Mouse (Mus musculus): ENCODE measurements around the gene Ankle2. TPM values are rescaled to one million over a fixed set of nuclear protein-coding genes. Genes with fewer than 3 reads are reported as not detected.
A peak's percentile ranks its signal among the peaks of the same experiment; 100 is the strongest.

The Ankle2 gene
- total and polyA plus RNA-seq, 3 experiments = 33.2 to 35.7 (median 35.3) TPM

DNA sequence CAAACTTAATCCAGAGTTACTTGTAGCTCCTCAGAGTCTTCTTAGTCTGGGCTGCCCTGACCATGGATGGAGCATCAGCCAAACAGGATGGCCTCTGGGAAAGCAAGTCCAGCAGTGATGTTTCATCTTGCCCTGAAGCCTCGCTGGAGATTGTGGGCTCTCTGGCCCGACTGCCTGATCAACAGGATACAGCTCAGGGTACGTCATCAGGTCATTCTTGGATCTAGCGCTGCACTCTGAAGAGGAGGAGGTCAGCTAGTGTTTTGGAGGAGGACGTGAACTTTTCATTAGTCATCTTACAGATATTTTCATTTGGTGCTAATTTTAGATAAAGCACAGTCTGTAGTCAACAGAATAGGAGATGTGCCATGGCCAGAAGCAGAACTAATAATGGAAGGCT lies 49.1 kb upstream of the Ankle2 start:
- Histone ChIP-seq H3K4me1 (ENCODE audit: control insufficient read depth in 1 of 2, insufficient read depth in 2 of 2) (peaks cover 0 to 12% of the 10 kb centered on the region in 2 experiments; a peak in 2 of 4 replicates), H3K9ac (ENCODE audit: insufficient read depth, low read depth) (no peak overlapping the region), H3K27me3 (replicated peaks) (no peaks in the 10 kb centered on the region), H3K9me3 (replicated peaks; ENCODE audit: low read length) (no peaks in the 10 kb centered on the region), H3K27ac (ENCODE audit: insufficient read depth, low read depth) (no peak overlapping the region), H3K4me3 (replicated peaks in 1 of 3; ENCODE audit: low read depth in 2 of 3, low read length in 2 of 3, poor library complexity in 1 of 3) (no peak overlapping the region), H3K79me2 (replicated peaks; ENCODE audit: control insufficient read depth, extremely low read depth, insufficient read depth, poor library complexity, severe bottlenecking) (peaks cover 10% of the 10 kb centered on the region; the same call in 1 of the 2 replicates), H3K4me2 (ENCODE audit: insufficient read depth, low read depth, poor library complexity, severe bottlenecking) (no peak overlapping the region), H3K36me3 (replicated peaks in 1 of 2; ENCODE audit: control insufficient read depth in 1 of 2, insufficient read depth in 1 of 2, low read length in 1 of 2) (peaks cover 23 to 54% of the 10 kb centered on the region in 2 experiments)
- TF ChIP-seq MAZ (IDR thresholded peaks at IDR 0.05; ENCODE audit: low read depth, low read length) (no peak), E2F4 (IDR thresholded peaks at IDR 0.05; ENCODE audit: insufficient replicate concordance, low read depth, low read length) (no peak), ETS1 (conservative IDR thresholded peaks at IDR 0.05; ENCODE audit: low read depth, low read length) (no peak), MYC (IDR thresholded peaks at IDR 0.05; ENCODE audit: low read depth, low read length) (no peak), ZC3H11A (IDR thresholded peaks at IDR 0.05; ENCODE audit: low read depth, low read length) (no peak), BHLHE40 (IDR thresholded peaks at IDR 0.05; ENCODE audit: low read depth, low read length) (no peak), EP300 (IDR thresholded peaks at IDR 0.05; ENCODE audit: low read length) (no peak), POLR2A (IDR thresholded peaks at IDR 0.05; ENCODE audit: low read depth, low read length) (no peak), USF2 (conservative IDR thresholded peaks at IDR 0.05; ENCODE audit: low read depth, low read length) (no peak), ZNF384 (IDR thresholded peaks at IDR 0.05; ENCODE audit: low read depth, low read length) (no peak), ELF1 (IDR thresholded peaks at IDR 0.05; ENCODE audit: low read depth, low read length) (no peak)
- dilution Hi-C loops (cut with MboI; ENCODE audit: extremely low pct_ligation_motif_present, extremely low pct_unique_long_range_greater_than_20kb, low sequenced_read_pairs) (no loop called here), in situ Hi-C loops (cut with MboI; ENCODE audit: low pct_ligation_motif_present, low pct_unique_long_range_greater_than_20kb, low sequenced_read_pairs) (no loop called here)
- no peak for DNase-seq (ENCODE audit: extremely low read depth)

DNA sequence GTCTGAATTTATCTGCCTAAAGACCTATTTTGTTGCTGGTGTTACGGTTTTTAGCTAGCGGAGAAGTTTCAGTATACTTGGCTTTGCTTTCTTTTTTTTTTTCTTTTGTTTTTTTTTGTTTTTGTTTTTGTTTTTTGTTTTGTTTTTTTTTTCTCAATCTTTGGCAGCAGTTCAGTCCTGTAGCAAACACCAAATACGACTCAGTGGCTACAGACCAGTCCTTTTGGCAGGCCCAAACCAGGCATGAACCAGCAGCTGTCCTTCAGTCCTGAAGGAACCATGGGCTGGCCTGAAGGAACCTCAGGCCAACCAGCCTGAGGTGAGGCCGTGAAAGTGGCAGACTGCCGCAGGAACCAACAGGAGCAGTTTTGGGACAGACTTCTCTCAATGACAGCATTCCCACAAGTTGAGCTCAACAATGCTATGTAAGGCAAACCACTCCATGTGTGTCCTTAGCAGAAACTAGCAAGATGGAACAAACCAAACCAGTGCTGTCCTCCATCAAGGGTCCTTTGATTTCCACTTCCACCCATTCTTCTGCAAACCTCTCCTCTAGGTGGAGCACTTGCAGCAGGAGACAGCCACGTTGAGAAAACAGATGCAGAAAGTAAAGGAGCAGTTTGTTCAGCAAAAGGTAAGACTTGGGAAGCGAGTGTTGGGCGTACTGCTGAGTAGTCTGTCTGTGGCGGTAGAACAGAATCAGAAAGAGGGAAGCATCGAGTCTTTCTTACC lies 27.5 kb upstream of the Ankle2 start:
- H3K9me3 ChIP-seq (replicated peaks; ENCODE audit: low read length) = no peaks in the 10 kb centered on the region
- H3K9ac ChIP-seq (ENCODE audit: insufficient read depth, low read depth) = no peak overlapping the region
- H3K4me1 ChIP-seq (ENCODE audit: control insufficient read depth in 1 of 2, insufficient read depth in 2 of 2) = no peaks in the 10 kb centered on the region
- peak; percentile 12 for DNase-seq (ENCODE audit: extremely low read depth)
- no peaks in the 10 kb centered on the region for H3K79me2 ChIP-seq (replicated peaks; ENCODE audit: control insufficient read depth, extremely low read depth, insufficient read depth, poor library complexity, severe bottlenecking)
- 0 out of 2 replicates have a peak, but pooled peaks have one; percentile 22 for TF ChIP-seq MYC (IDR thresholded peaks at IDR 0.05; ENCODE audit: low read depth, low read length)
- peak; percentile 41 for TF ChIP-seq RAD21 (IDR thresholded peaks at IDR 0.05; ENCODE audit: low read depth, low read length)
- TF ChIP-seq SMC3 (IDR thresholded peaks at IDR 0.05; ENCODE audit: low read depth, low read length) = peak; percentile 4; the same call in 1 of the 2 replicates
- TF ChIP-seq EP300 (IDR thresholded peaks at IDR 0.05; ENCODE audit: low read length) = no peak
- TF ChIP-seq RCOR1 (conservative IDR thresholded peaks at IDR 0.05; ENCODE audit: low read depth, low read length) = no peak
- no peak for TF ChIP-seq NRF1 (IDR thresholded peaks at IDR 0.05; ENCODE audit: low read depth, low read length)
- peak; percentile 13 to 60; a peak in 2 of 4 replicates for TF ChIP-seq CTCF (conservative IDR thresholded peaks at IDR 0.05 in 1 of 2, IDR thresholded peaks at IDR 0.05 in 1 of 2; ENCODE audit: low read depth in 2 of 2, low read length in 2 of 2)
- no peak for TF ChIP-seq SIN3A (IDR thresholded peaks at IDR 0.05; ENCODE audit: low read length)
- no peak for TF ChIP-seq GABPA (IDR thresholded peaks at IDR 0.05; ENCODE audit: insufficient replicate concordance, low read depth, low read length)
- no peak for TF ChIP-seq MAFK (IDR thresholded peaks at IDR 0.05; ENCODE audit: insufficient replicate concordance, low read length)
- TF ChIP-seq ELF1 (IDR thresholded peaks at IDR 0.05; ENCODE audit: low read depth, low read length) = no peak
- peaks cover 64 to 80% of the 10 kb centered on the region in 2 experiments for H3K36me3 ChIP-seq (replicated peaks in 1 of 2; ENCODE audit: control insufficient read depth in 1 of 2, insufficient read depth in 1 of 2, low read length in 1 of 2)
- no peak overlapping the region for H3K27ac ChIP-seq (ENCODE audit: insufficient read depth, low read depth)
- H3K4me2 ChIP-seq (ENCODE audit: insufficient read depth, low read depth, poor library complexity, severe bottlenecking) = no peak overlapping the region
- no peaks in the 10 kb centered on the region for H3K27me3 ChIP-seq (replicated peaks)
- dilution Hi-C loops (cut with MboI; ENCODE audit: extremely low pct_ligation_motif_present, extremely low pct_unique_long_range_greater_than_20kb, low sequenced_read_pairs) = no loop called here
- H3K4me3 ChIP-seq (replicated peaks in 1 of 3; ENCODE audit: low read depth in 2 of 3, low read length in 2 of 3, poor library complexity in 1 of 3) = no peak overlapping the region
- in situ Hi-C loops (cut with MboI; ENCODE audit: low pct_ligation_motif_present, low pct_unique_long_range_greater_than_20kb, low sequenced_read_pairs) = no loop called here
